Mouse (Mus musculus) spleen, adult 2 months (tissue): ENCODE data around the gene Tcf19. TPM values are rescaled to one million over a fixed set of nuclear protein-coding genes. Genes with fewer than 3 reads are reported as not detected.
"Not testable (repeated sequence)": the region's sequence is repeated elsewhere in the genome, so short reads cannot be mapped to it uniquely, and the experiment has no call there.

Source experiments
- DNase-seq, 2 experiments: peaks; one replicate each; pipeline versions ENCODE4 v3.0.0 to v3.0.0-alpha.2; 2012 to 2021; ENCODE audit warnings: low spot score in 2 of 2, low read depth in 1 of 2
- H3K27ac ChIP-seq: fragments of 200-500 bp; 2 replicates; pipeline ENCODE4 v1.5.1; 2012; ENCODE audit warnings: low read length, inconsistent platforms; ENCODE audit not compliant: insufficient read depth
- H3K27me3 ChIP-seq: fragments of 200-500 bp; 2 replicates; pipeline ENCODE4 v1.6.1; 2012; ENCODE audit warnings: mild to moderate bottlenecking, moderate library complexity, low read length, inconsistent platforms; ENCODE audit not compliant: control insufficient read depth, insufficient read depth
- H3K36me3 ChIP-seq: fragments of 200-500 bp; 2 replicates; pipeline ENCODE4 v1.6.1; 2012; ENCODE audit warnings: mild to moderate bottlenecking, low read length, inconsistent platforms; ENCODE audit not compliant: control insufficient read depth, insufficient read depth
- H3K4me1 ChIP-seq: fragments of 200-500 bp; 2 replicates; pipeline ENCODE4 v1.6.1; 2011; ENCODE audit warnings: inconsistent platforms; ENCODE audit not compliant: control insufficient read depth, insufficient read depth, insufficient read length
- H3K4me3 ChIP-seq: fragments of 200-500 bp; 2 replicates; pipeline ENCODE4 v1.5.1; 2011; ENCODE audit warnings: mild to moderate bottlenecking, inconsistent platforms; ENCODE audit not compliant: insufficient read depth, insufficient read length; ENCODE audit errors: extremely low read depth
- CTCF ChIP-seq: fragments of 200-500 bp; IDR thresholded peaks from 2 replicates; pipeline ENCODE4 v1.5.1; 2011; ENCODE audit warnings: mild to moderate bottlenecking, inconsistent platforms; ENCODE audit not compliant: insufficient read depth, insufficient read length, insufficient replicate concordance; ENCODE audit errors: extremely low read depth
- POLR2A ChIP-seq: fragments of 200-500 bp; IDR thresholded peaks from 2 replicates; pipeline ENCODE4 v1.6.1; 2011; ENCODE audit warnings: low read depth, low read length, inconsistent platforms
- whole genome bisulfite sequencing: fragments of 180-500 bp; shearing (Covaris S2); methylation state at CpG from one replicate; pipeline ENCODE4 v1.1.7; 2018; 5-methylcytosine and 5-hydroxymethylcytosine counted together
- polyA plus RNA-seq: library from polyadenylated mRNA; depleted of rRNA; stranded (reverse); fragments of >200 nt; gene quantifications from 2 replicates; pipeline ENCODE4 v1.2.3, GENCODE M21; 2012

The Tcf19 gene
- polyA plus RNA-seq, 1 experiment, result 9.6 TPM

- 91% methylated on average over 6 of the region's 6 CpGs for WGBS
- no peak for DNase-seq
- TF ChIP-seq POLR2A (no peak), CTCF (no peak)
- no peaks in the 10 kb centered on the region for H3K36me3 ChIP-seq
- no peak overlapping the region for H3K27ac ChIP-seq
- H3K27me3 ChIP-seq, result no peaks in the 10 kb centered on the region
- no peak overlapping the region for H3K4me3 ChIP-seq
- no peaks in the 10 kb centered on the region; the same call in 1 of the 2 replicates for H3K4me1 ChIP-seq
These were observed 1.9 kb downstream of the Tcf19 start for GRCm38 (mm10) chr17:35514756-35515155.

GRCm38 (mm10) chr17:35513886-35514285, 2.7 kb downstream of the Tcf19 start:
- DNase-seq, result peak; percentile 35 to 76
- Histone ChIP-seq H3K27ac (no peak overlapping the region), H3K4me1 (no peaks in the 10 kb centered on the region; the same call in 1 of the 2 replicates), H3K27me3 (no peaks in the 10 kb centered on the region), H3K36me3 (no peaks in the 10 kb centered on the region), H3K4me3 (no peak overlapping the region)
- 17% methylated on average over 2 of the region's 2 CpGs for WGBS
- TF ChIP-seq CTCF (peak; percentile 44; the same call in 1 of the 2 replicates), POLR2A (no peak)

GRCm38 (mm10) chr17:35512916-35513626, 3.6 kb downstream of the Tcf19 start:
- TF ChIP-seq POLR2A, result no peak
- TF ChIP-seq CTCF, result no peak
- no peaks in the 10 kb centered on the region; the same call in 1 of the 2 replicates for H3K4me1 ChIP-seq
- no peak overlapping the region for H3K27ac ChIP-seq
- H3K4me3 ChIP-seq, result no peak overlapping the region
- WGBS, result 100% methylated on average over 7 of the region's 7 CpGs
- H3K36me3 ChIP-seq, result no peaks in the 10 kb centered on the region
- no peak for DNase-seq
- no peaks in the 10 kb centered on the region for H3K27me3 ChIP-seq

- H3K27ac ChIP-seq, result no peak overlapping the region
- 12% methylated on average over 8 of the region's 8 CpGs for WGBS
- no peak overlapping the region for H3K4me3 ChIP-seq
- DNase-seq, result peak; percentile 19 to 45
- TF ChIP-seq CTCF, result peak; percentile 36; the same call in 1 of the 2 replicates
- no peak for TF ChIP-seq POLR2A
- no peaks in the 10 kb centered on the region for H3K36me3 ChIP-seq
- no peaks in the 10 kb centered on the region; the same call in 1 of the 2 replicates for H3K27me3 ChIP-seq
- no peaks in the 10 kb centered on the region for H3K4me1 ChIP-seq
These were observed 7.3 kb downstream of the Tcf19 start for GRCm38 (mm10) chr17:35509284-35509683.

- H3K36me3 ChIP-seq, H3K27me3 ChIP-seq, H3K4me3 ChIP-seq, H3K4me1 ChIP-seq, H3K27ac ChIP-seq, DNase-seq: not testable (repeated sequence)
- 64% methylated on average over 5 of the region's 5 CpGs for WGBS
These were observed 8.3 kb downstream of the Tcf19 start for GRCm38 (mm10) chr17:35508279-35508678.

GRCm38 (mm10) chr17:35507556-35508260, 8.9 kb downstream of the Tcf19 start:
- no peak for DNase-seq
- TF ChIP-seq CTCF (no peak), POLR2A (no peak)
- Histone ChIP-seq H3K4me3 (no peak overlapping the region), H3K27me3 (peaks cover 2% of the 10 kb centered on the region; the same call in 1 of the 2 replicates), H3K27ac (no peak overlapping the region), H3K36me3 (no peaks in the 10 kb centered on the region), H3K4me1 (no peaks in the 10 kb centered on the region)
- 19% methylated on average over 13 of the region's 13 CpGs for WGBS

- TF ChIP-seq CTCF (no peak), POLR2A (no peak)
- no peaks in the 10 kb centered on the region for H3K36me3 ChIP-seq
- DNase-seq, result no peak
- peaks cover 3% of the 10 kb centered on the region; the same call in 1 of the 2 replicates for H3K27me3 ChIP-seq
- no peak overlapping the region for H3K27ac ChIP-seq
- 40% methylated on average over 10 of the region's 10 CpGs for WGBS
- H3K4me1 ChIP-seq, result no peaks in the 10 kb centered on the region
- no peak overlapping the region for H3K4me3 ChIP-seq
These were observed 9.7 kb downstream of the Tcf19 start for GRCm38 (mm10) chr17:35506881-35507280.
